Mouse (Mus musculus) embryonic facial prominence, embryonic 11.5 days (tissue): Measurements from ENCODE around the gene Dcaf8. TPM values are rescaled to one million over a fixed set of nuclear protein-coding genes. Genes with fewer than 3 reads are reported as not detected.

Experiments used
- ATAC-seq: fragments of 200-750 bp; cut with Nextera tagmentation; replicated peaks from 2 replicates; pipeline ENCODE4 v1.8.0; 2017; ENCODE audit warnings: low read depth; ENCODE audit not compliant: insufficient number of reproducible peaks, low FRiP score, low TSS enrichment
- DNase-seq: peaks from one replicate; pipeline ENCODE4 v3.0.0-alpha.2; 2015; ENCODE audit warnings: low spot score
- H3K27ac ChIP-seq: fragments of 300-500 bp; sonication (generic); replicated peaks from 2 replicates; pipeline ENCODE4 v1.5.1; 2014; ENCODE audit warnings: mild to moderate bottlenecking, low read depth, low read length, control low read depth
- H3K27me3 ChIP-seq: fragments of 300-500 bp; sonication (generic); 2 replicates; pipeline ENCODE4 v1.6.1; 2014; ENCODE audit warnings: mild to moderate bottlenecking, low read length, moderate library complexity, mixed read lengths; ENCODE audit not compliant: control insufficient read depth, insufficient read depth
- H3K36me3 ChIP-seq: fragments of 300-500 bp; sonication (generic); replicated peaks from 2 replicates; pipeline ENCODE4 v1.6.1; 2014; ENCODE audit warnings: low read depth, mild to moderate bottlenecking, low read length, moderate library complexity, mixed read lengths; ENCODE audit not compliant: control insufficient read depth, insufficient read depth
- H3K4me1 ChIP-seq: fragments of 300-500 bp; sonication (generic); 2 replicates; pipeline ENCODE4 v1.6.1; 2014; ENCODE audit warnings: low read length, mixed read lengths; ENCODE audit not compliant: control insufficient read depth, insufficient read depth
- H3K4me2 ChIP-seq: fragments of 300-500 bp; sonication (generic); 2 replicates; pipeline ENCODE4 v1.6.1; 2014; ENCODE audit warnings: low read depth, mild to moderate bottlenecking, control low read depth, low read length, moderate library complexity
- H3K4me3 ChIP-seq: fragments of 300-500 bp; sonication (generic); 2 replicates; pipeline ENCODE4 v1.5.1; 2014; ENCODE audit warnings: low read depth, low read length, control low read depth
- H3K9ac ChIP-seq: fragments of 300-500 bp; sonication (generic); replicated peaks from 2 replicates; pipeline ENCODE4 v1.6.1; 2014; ENCODE audit warnings: mild to moderate bottlenecking, control low read depth, low read length
- H3K9me3 ChIP-seq: fragments of 300-500 bp; sonication (generic); replicated peaks from 2 replicates; pipeline ENCODE4 v1.6.1; 2016; ENCODE audit warnings: mild to moderate bottlenecking, low read length, inconsistent platforms, mixed read lengths; ENCODE audit not compliant: control insufficient read depth
- WGBS: fragments of 180-500 bp; shearing (Covaris S2); extraction: QIAGEN DNeasy Blood & Tissue Kit; methylation state at CpG from one replicate; pipeline ENCODE4 v1.1.7; 2014; 5-methylcytosine and 5-hydroxymethylcytosine counted together
- polyA plus RNA-seq: library from polyadenylated mRNA; unstranded; fragments of >200 nt; fragmentation: Nextera tagmentation; extraction: Ambion mirVana; gene quantifications from 2 replicates; pipeline ENCODE4 v1.2.1, GENCODE M21; 2014

Dcaf8 gene
- polyA plus RNA-seq = 103 and 109 TPM in 2 replicates

DNA sequence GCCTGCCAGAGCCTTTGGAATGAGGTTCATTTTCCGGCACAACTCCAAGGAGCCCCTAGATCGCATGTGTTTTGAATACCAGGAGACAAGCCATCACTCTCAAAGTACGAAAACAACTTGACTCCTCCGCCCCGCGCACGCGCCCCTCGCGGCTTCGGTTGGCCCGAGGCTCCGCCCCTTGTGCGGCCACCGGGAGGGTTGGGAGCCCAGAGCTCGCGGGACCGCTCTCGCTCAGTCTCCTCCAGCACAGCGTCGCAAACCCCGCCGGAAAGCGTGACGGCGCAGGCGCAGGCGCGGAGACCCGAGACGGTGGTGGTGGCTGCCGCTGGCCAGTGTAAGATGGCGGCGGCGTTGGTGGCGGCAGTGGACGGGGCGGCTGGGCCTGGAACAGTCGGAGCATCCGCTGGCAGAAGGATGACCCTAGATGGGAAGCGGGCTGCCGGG, at the start of gene Dcaf8:
Dcaf8 (plus strand) TSS at position 250 of the 444 bp plus-strand sequence.
- peak within 1 kb of the TSS; percentile 99 for H3K9ac ChIP-seq

DNA sequence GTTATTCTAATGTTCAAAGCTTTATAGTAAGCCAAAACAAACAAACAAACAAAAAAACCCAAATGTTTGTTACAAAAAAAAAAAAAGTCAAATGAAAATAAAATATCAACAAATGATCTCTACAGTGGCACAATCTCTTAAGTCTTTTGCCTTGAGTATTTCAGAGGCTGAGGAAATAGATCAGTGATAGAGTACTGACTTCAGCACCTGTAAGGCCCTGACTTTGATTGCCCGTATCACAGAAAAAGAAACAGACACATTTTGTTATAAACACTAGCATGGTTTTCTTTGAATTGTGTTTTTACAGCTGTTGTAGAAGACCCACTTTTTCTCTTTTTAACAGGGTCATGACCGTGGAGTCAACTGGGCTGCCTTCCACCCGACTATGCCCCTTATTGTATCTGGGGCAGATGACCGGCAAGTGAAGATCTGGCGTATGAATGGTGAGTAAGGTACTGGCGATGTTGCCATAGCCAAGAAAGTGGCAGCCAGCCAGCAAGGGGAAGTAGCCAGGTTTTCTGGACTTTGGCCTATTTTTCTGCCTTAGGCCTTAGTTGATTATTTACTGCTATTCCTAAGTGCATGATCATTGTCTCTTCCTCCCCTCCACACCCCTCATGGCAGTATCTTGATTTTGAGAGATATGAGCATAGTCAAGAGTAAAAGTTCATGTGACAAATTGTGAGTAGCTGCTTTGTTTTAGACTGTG, 48.4 kb upstream of the Dcaf8 start:
- 86% methylated on average over 6 of the region's 6 CpGs for WGBS
- Histone ChIP-seq H3K27me3 (no peaks in the 10 kb centered on the region), H3K4me3 (no peak overlapping the region), H3K4me1 (no peaks in the 10 kb centered on the region), H3K36me3 (peaks cover 17% of the 10 kb centered on the region), H3K4me2 (no peak overlapping the region), H3K9me3 (no peaks in the 10 kb centered on the region), H3K9ac (no peak overlapping the region), H3K27ac (no peak overlapping the region)
- DNase-seq = no peak
- ATAC-seq = no peak

More for the DNA sequence above, at the start of gene Dcaf8:
- under 1% methylated on average over 40 of the region's 42 CpGs for WGBS
- Histone ChIP-seq H3K9me3 (no peaks in the 10 kb centered on the region), H3K36me3 (peaks cover 3% of the 10 kb centered on the region; the same call in 1 of the 2 replicates), H3K27ac (peak within 1 kb of the TSS; percentile 95), H3K4me1 (no peaks in the 10 kb centered on the region), H3K4me2 (peak within 1 kb of the TSS; percentile 30), H3K27me3 (no peaks in the 10 kb centered on the region), H3K4me3 (peak within 1 kb of the TSS; percentile 93)
- ATAC-seq (peak; percentile 99), DNase-seq (peak; percentile 98)

DNA sequence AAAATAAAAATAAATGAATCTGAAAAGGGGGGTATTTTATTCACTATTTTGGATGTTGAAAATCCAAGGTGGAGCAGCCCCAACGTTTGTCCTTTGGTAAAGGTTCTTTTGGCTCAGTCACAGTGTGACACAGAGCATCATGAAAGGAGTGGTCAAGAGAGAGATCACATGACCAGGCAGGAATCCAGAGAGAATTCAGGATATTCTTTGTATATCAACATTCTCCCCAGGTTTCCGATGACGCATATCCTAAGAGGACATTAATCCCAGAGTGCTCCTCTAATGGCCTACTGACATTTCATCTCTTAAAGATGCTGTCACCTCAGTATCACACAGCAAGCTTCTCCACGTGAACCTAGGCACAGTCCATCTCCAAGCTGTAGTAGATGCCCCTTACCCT, 44.3 kb upstream of the Dcaf8 start:
- Histone ChIP-seq H3K27me3 (no peaks in the 10 kb centered on the region), H3K36me3 (peaks cover 15% of the 10 kb centered on the region)
- no peak for ATAC-seq

GRCm38 (mm10) chr1:172105101-172105500, 42.8 kb upstream of the Dcaf8 start:
- H3K4me2 ChIP-seq = no peak overlapping the region
- H3K36me3 ChIP-seq = peaks cover 13% of the 10 kb centered on the region
- no peaks in the 10 kb centered on the region for H3K9me3 ChIP-seq
- H3K4me1 ChIP-seq = no peaks in the 10 kb centered on the region
- H3K27ac ChIP-seq = no peak overlapping the region
- H3K4me3 ChIP-seq = no peak overlapping the region
- H3K9ac ChIP-seq = no peak overlapping the region
- DNase-seq = no peak
- no peak for ATAC-seq
- H3K27me3 ChIP-seq = no peaks in the 10 kb centered on the region
- WGBS = 83% methylated on average over 11 of the region's 11 CpGs

More for the DNA sequence above, 44.3 kb upstream of the Dcaf8 start:
- 83% methylated on average over 4 of the region's 4 CpGs for WGBS
- no peak overlapping the region for H3K4me3 ChIP-seq
- no peak overlapping the region for H3K27ac ChIP-seq
- H3K4me1 ChIP-seq = no peaks in the 10 kb centered on the region
- H3K9me3 ChIP-seq = no peaks in the 10 kb centered on the region
- H3K9ac ChIP-seq = no peak overlapping the region
- no peak overlapping the region for H3K4me2 ChIP-seq
- DNase-seq = no peak

- no peak for ATAC-seq
- 81% methylated on average over 10 of the region's 10 CpGs for WGBS
These were observed 40.0 kb upstream of the Dcaf8 start for GRCm38 (mm10) chr1:172107777-172108477.

DNA sequence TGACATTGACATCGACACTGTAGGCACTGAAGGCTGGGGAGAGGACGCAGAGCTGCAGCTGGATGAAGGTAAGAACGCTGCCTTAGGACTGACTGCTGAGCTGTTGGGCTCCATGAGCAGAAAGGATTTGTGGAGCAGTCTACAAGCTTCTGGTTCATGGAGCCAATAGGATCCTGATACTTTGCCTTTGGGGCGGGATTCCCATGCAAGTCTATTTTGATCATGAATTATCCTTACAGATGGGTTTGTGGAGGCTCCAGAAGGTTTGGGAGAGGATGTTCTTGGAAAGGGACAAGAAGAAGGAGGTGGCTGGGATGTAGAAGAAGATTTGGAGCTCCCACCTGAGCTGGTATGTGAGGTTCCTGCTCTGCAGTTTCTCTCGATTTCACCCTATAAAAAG, 30.9 kb upstream of the Dcaf8 start:
- ATAC-seq = no peak
- no peak overlapping the region for H3K27ac ChIP-seq
- no peaks in the 10 kb centered on the region for H3K4me1 ChIP-seq
- no peaks in the 10 kb centered on the region for H3K27me3 ChIP-seq
- H3K9ac ChIP-seq = no peak overlapping the region
- H3K9me3 ChIP-seq = no peaks in the 10 kb centered on the region
- H3K36me3 ChIP-seq = peaks cover 36% of the 10 kb centered on the region
- no peak overlapping the region for H3K4me3 ChIP-seq
- 93% methylated on average over 5 of the region's 5 CpGs for WGBS
- H3K4me2 ChIP-seq = no peak overlapping the region
- DNase-seq = no peak

More at GRCm38 (mm10) chr1:172107777-172108477, 40.0 kb upstream of the Dcaf8 start:
- H3K9me3 ChIP-seq = no peaks in the 10 kb centered on the region
- H3K4me1 ChIP-seq = no peaks in the 10 kb centered on the region
- H3K27me3 ChIP-seq = no peaks in the 10 kb centered on the region
- no peak overlapping the region for H3K9ac ChIP-seq
- H3K4me3 ChIP-seq = no peak overlapping the region
- DNase-seq = no peak
- H3K27ac ChIP-seq = no peak overlapping the region
- H3K4me2 ChIP-seq = no peak overlapping the region
- H3K36me3 ChIP-seq = peaks cover 6% of the 10 kb centered on the region; the same call in 1 of the 2 replicates

DNA sequence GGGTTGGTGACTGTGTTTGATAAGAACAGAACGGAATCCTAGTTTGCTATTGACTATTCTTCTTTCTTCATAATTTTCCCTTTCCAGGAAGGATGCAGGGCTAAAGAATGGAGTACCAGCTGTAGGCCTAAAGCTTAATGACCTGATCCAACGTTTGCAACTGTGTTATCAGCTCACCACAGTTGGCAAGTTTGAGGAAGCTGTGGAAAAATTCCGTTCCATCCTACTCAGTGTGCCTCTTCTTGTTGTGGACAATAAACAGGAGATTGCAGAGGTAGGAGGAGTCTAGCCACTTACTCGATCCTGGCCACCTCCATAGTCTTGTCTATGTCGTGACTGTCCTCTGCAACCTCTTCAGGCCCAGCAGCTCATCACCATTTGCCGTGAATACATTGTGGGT, 28.8 kb upstream of the Dcaf8 start:
- Histone ChIP-seq H3K36me3 (peaks cover 32% of the 10 kb centered on the region), H3K4me3 (no peak overlapping the region), H3K27me3 (no peaks in the 10 kb centered on the region), H3K9me3 (no peaks in the 10 kb centered on the region), H3K4me1 (no peaks in the 10 kb centered on the region), H3K9ac (no peak overlapping the region), H3K4me2 (no peak overlapping the region), H3K27ac (no peak overlapping the region)
- DNase-seq (no peak), ATAC-seq (no peak)
- WGBS = 82% methylated on average over 6 of the region's 6 CpGs

GRCm38 (mm10) chr1:172119720-172120119, 28.2 kb upstream of the Dcaf8 start:
- H3K4me3 ChIP-seq = no peak overlapping the region
- H3K4me1 ChIP-seq = no peaks in the 10 kb centered on the region
- no peak for ATAC-seq
- peaks cover 29% of the 10 kb centered on the region for H3K36me3 ChIP-seq
- WGBS = 55% methylated on average over 3 of the region's 3 CpGs
- H3K4me2 ChIP-seq = no peak overlapping the region
- H3K27ac ChIP-seq = no peak overlapping the region
- no peaks in the 10 kb centered on the region for H3K9me3 ChIP-seq
- no peak overlapping the region for H3K9ac ChIP-seq
- no peaks in the 10 kb centered on the region for H3K27me3 ChIP-seq
- peak; percentile 82 for DNase-seq
